Mouse (Mus musculus) frontal cortex, postnatal 36 days (tissue): ENCODE results near the gene Kat2a.
"Not testable (repeated sequence)": the region's sequence is repeated elsewhere in the genome, so short reads cannot be mapped to it uniquely, and the experiment has no call there.

ENCODE experiments used
- DNase-seq, 2 experiments: peaks; one replicate each; pipeline ENCODE4 v3.0.0; 2022; ENCODE audit warnings: low spot score in 2 of 2

Gene Kat2a

GRCm38 (mm10) chr11:100671956-100672355 lies 40.3 kb downstream of the Kat2a start:
- no peak for DNase-seq

GRCm38 (mm10) chr11:100671049-100671448 lies 41.2 kb downstream of the Kat2a start:
- DNase-seq = no peak

GRCm38 (mm10) chr11:100659806-100660205 lies 52.5 kb downstream of the Kat2a start:
- DNase-seq = no peak

GRCm38 (mm10) chr11:100656458-100656857 lies 55.8 kb downstream of the Kat2a start:
- DNase-seq = no peak

- DNase-seq = not testable (repeated sequence)
These were observed 56.7 kb downstream of the Kat2a start for GRCm38 (mm10) chr11:100655589-100655988.
